Mouse (Mus musculus): ENCODE data around the gene Nab2.

The Nab2 gene

DNA sequence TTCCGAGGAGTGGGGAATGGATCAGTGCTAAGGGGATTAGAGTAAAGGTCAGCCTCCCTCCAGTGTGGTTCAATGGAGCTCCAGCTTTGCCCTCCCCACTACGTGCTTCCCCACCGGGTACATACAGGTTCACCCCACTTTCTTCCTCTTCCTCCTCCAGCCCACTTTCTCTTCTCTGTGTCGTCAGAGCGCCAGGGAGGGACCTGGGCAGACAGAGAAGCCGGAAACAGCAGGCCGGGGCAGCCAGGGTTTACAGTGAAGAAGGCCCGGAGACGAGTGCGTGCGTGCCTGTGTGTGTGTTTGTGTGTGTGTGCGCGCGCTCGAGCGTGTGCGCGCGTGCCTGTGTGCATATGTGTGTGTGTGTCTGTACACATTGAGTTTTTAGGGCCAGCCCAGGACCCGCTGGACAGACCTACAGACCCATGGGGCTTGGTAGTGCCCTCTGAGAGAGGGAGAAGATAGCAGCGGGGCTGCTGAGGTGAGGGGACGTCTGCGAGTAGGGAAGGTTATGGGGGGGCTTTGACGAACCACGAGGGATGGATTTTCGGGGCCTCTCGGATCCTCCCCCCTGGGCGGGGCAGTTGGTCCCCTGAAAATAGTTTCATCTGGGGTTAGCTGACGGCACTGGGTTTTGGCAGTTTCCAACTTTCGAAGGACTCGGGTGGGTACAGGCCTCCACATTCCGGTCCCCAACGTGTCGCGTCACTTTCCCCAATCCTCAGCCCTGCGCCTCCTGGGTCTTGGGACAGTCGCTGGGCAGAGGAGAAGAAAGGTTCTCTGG lies 25.4 kb downstream of the Nab2 start, which contains the start of gene Stat6:
Gene Stat6 (plus strand): TSS at position 215 of the 781 bp plus-strand sequence.
- DNase-seq, result peak; percentile 77 to 87

DNA sequence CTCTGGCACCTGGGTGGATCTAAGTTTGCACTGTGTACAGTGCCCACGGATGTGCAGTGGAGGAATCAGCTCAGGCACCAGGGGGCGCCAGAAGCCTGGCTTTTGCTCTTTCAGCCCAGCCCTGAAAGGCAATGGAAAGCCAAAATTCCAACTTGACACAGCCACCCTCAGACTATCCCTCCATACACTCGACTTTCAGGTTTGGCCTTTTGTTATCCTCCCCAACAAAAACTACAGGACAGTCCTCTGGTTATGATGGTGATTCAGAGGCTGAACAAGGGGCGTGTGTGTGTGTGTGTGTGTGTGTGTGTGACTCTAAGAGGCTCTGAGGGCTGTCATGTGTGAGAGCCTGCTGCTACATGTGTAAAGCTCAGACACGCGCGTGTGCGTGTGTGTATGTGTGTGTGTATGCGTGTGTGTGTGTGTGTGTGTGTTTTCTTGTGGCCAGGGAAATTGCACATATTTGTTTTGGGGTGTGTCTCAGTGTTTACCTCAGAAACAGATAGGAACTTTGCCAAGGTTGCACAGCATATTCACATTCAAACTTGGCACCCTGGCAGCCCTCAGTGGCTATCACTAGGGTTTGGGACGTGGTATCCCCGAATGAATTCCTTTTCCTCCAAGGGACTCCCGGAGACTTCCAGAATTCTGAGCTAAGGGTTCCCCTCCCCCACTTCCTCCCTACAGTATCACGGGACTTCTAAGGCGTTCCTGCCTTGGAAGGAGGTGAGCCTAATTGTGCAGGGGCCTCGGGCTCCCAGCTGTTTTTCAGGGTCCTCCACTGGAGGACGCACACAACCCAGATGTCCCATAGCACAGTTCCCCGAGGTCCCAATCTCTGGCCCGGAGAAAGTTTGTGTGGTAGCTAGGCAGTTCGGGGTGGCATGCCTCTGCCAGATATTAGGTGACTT lies 26.3 kb downstream of the Nab2 start:
- DNase-seq, result peak; percentile 97 to 98

DNA sequence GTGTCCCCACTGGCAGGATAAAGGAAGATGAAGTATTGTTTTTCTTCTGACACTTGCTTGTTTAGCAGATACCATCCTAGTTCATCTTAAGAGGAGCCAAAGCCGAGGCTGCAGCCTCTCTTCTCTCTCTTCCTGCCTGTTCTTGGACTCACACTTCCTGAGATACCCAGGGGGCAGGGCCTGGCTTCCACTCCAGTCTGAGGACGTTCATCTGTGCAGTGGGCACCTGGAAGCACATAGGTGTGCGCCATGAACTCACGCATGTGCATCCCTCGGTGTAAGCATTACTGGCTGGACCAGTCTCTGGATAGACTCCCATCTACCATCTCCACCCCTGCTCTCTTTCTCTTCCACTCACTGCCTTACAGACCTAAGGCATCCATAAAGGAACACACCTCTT lies 27.9 kb downstream of the Nab2 start:
- DNase-seq, result no peak

DNA sequence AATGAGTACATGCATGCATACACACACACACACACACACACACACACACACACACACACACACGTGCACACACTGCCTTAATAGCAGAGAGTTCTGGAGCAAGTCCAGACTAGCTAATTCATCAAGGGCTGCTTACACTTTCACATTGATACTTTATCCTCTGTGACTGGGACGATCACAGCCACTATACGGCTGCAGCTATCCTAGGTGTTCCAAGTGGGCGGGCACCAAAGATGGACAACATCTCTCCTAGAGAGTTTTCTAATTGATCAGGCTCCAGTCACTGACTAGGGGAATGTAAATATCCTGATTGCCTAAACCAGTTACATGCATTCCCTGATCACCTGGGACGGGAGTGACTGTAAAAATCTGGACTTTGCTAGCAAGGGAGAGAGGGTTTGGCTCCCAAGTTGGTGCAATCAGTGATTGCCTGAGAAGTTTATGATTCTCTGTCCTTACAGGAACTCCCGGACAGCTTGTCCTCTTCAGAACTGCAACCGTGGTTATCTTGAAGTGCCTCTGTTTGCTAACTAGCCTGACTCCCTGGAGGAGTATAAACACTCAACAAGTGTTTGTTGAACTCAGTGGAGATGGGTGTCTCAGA lies 35.6 kb downstream of the Nab2 start:
- no peak for DNase-seq

DNA sequence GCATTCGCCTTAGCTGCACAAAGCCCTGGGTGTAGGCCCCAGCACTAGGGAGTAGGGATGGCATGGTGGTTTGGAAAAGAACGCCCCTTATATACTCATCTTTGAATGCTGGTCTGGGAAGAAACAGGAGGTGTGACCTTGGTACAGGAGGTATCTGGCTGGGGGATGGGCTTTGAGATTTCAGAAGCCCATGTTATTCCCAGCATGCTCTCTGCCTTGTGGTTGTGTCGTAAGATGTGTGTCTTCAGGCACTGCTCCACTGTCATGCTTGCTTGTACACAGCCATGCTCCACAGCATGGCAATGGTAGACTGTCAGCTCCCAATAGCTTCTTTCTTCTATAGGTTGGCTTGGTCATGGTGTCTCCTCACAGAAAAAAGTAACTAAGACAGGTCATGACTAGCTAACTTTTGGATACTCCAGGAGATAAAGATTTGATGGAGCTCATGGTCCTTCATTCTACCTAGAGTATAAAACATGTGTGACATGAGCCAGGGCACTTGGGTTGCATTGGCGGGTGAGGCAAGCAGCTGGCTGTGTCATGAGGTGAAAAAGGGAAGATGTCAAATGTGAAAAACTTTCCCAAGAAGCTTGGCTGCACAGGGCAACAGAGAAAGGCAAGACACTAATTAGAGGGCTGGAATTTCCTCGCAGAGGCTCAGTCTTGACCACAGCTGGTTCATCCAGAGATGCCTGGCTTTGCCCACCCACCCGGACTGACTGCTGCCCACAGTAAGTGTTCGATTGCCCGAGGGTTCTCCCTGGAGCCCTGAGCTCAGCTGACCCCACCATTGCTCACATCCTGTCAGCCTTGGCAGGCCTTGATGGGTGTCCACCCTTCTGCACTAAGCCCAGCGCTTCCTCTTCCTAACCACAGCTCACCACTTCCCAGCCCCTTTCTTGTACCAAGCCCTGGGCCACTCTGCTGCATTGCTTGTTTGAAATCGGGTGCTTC lies 36.8 kb downstream of the Nab2 start:
- no peak for DNase-seq

DNA sequence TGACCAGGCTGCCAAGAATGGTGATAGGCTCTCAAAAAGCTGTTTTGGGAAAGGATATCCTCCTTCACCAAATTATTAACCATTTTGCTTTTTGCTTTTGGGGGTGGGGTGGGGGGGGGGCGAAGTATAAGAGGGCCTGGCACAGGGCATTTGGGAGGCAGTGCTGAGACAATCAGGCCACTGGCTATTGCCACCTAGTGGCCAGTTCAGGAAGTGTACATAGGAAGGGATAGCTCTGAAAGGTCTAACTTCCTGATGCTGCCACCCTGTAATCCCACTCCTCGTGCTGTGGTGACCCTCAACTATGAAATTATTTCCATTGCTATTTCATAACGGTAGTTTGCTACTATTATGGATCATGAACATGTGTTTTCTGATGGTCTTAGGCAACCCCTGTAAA lies 41.9 kb downstream of the Nab2 start:
- peak in 1 of 2 experiments; percentile 30 for DNase-seq

DNA sequence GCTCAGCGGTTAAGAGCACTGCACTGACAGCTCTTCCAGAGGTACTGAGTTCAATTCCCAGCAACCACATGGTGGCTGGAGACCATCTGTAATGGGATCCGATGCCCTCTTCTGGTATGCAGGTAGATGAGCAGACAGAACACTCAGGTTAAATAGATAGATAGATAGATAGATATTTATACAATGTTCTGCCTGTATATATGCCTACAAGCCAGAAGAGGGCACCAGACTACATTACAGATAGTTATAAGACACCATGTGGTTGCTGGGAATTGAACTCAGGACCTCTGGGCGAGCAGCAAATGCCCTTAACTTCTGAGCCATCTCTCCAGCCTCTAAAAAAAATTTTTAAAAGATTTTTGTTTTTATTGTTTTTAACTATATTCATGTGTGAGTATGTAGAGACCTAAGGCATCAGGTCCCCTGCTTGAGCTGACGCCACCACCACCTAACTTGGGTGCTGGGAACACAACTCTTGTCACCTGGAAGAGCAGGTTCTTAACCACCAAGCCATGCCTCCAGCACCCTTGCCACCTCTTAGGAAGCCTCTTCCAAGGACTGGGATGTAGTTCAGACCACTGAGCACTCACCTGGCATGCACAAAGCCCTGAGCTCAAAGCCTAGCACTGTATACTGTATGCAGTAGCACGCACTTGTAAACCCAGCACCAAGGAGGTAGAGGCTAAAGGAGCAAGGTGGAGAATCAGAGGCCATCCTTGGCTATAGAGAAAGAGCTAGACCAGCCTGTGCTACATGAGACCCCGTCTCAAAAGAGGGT lies 44.7 kb downstream of the Nab2 start:
- no peak for DNase-seq

DNA sequence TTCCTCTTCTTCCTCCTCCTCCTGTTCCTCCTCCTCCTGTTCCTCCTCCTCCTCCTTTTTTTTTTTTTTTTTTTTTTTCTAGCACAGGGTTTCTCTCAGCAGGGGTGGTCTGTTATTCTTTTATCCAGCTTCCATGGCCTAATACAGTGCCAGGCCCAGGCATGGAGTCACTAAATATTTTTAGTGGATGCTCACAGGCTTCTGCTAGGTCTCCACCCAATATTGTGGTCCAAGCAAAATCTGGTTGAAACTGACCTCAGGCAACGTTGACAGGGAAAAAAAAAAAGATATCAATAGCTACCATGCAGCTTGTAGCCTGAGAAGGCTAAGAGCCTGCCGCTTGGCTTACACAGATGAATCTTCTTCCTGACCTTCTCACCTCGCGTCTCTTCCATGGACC lies 45.7 kb downstream of the Nab2 start:
- DNase-seq, result no peak

DNA sequence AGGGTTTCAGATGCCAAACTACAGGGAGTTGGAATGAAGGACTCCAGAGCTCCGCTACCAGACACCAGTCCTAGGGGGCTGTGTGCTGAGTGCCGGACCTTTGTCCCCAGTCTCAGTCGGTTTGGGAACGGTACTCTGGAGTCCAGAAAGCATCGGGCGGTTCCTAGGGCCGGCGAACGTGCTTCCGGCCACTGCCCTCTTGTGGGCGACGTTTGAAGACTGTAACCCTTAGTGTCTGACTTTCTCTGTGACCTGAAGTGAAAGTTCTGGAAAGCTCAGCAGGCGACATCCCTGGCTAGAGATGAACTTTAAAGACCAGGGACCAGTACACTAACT lies 46.3 kb downstream of the Nab2 start:
- peak; percentile 82 to 90 for DNase-seq

DNA sequence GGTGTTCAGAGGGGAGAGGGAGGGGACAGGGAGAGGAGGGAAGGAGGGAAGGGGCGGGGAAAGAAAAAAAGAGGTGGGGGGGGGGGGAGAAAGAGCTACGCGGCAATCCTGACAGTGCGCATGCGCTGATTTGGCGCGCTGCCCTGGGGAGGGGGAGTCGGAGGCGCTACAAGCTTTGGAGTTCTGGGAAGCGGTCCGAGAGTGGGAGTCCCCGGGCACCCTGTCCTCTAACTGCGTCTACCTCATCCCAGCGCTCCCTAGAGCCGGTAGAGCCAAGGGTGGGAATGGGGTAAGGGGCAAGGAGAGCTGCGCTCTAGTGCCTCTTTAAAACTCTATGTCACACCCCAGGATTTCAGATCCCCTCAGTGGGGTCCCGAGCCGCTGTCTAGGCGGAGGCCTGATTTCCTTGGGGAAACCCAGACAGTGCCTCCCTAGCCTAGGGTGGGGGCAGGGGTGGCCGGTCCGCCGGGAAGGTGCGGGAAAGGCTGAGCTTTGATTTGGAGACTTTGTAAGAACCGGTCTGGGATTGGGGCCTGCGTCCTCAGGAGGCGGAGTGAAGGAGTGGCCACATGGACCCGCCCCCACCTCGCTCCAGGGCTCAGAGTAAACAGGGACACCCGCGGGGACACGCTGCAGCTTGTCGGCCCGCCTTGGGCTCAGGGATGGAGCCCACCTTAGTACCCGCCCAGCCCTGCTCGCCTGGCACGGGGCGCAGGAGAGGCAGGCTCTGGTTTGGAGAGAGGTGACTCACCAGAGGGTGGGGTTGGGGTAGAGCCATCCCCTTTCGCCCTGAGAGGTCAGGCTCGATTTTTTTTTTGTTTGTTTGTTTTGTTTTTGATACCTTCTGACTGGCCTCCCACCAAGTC lies 46.9 kb downstream of the Nab2 start:
- DNase-seq, result peak; percentile 91 to 95

DNA sequence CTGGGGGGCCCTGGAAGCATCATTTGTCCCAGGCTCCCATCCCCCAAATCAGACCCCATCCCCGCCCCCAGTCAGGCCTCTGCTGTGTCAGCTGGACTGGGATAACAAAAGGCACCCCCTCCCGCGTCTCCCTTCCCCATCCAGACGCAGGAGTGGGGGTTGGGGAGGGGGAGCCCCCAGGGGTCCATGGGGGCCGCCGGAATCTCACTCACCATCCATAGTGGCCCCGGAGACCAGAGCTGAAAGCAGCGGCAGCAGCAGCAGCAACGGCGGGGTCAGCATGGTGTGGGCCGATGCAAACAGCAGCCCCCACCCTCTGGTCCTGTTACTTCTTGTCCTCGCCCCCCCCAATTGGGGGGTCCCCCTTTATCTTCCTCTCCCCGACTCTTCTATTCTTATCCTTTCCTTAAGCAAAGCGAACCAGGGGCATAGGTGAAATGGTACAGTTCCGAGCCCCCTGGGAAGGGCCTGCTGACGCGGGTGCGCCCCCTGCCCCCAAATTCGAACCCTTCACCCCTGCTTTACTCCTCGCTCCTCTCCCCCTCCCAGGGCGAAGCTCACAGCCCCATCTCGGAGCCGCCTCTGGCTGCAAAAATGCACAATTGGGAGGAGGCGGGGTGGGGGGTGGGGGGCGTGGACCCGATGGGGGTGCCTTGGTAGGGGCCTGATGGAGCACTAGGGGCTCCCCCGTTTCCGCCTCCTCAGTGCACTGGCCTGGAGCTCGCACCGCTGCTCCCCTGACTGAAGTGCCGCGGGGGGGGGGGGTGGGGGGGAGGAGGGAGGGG lies 47.8 kb downstream of the Nab2 start, which contains the start of gene Lrp1:
Gene Lrp1 (minus strand): TSS at position 743 of the 785 bp plus-strand sequence.
- DNase-seq, result peak; percentile 61 to 75

DNA sequence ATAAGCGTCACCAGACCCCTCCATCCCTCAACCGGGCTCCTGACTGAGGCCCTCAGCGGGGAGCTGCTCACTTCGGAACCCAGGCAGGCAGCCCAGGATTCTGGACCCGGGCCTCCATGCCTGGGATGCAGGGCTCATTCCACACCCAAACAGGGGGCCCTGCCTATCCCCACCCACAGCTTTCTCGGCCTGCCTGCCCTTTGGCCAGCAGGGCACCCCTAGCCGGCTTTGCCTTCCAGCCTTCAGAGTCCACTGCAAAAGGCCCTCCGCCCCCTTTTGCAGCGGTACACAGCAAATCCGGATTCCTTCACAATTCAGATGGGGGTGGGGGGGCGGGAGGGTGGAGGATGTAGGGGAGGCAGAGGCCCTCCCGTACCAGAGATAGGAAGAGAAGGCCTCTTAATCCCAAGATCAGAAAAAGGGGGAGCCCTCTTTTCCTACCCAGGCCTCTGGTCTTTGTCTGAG lies 48.4 kb downstream of the Nab2 start:
- peak; percentile 60 to 72 for DNase-seq

DNA sequence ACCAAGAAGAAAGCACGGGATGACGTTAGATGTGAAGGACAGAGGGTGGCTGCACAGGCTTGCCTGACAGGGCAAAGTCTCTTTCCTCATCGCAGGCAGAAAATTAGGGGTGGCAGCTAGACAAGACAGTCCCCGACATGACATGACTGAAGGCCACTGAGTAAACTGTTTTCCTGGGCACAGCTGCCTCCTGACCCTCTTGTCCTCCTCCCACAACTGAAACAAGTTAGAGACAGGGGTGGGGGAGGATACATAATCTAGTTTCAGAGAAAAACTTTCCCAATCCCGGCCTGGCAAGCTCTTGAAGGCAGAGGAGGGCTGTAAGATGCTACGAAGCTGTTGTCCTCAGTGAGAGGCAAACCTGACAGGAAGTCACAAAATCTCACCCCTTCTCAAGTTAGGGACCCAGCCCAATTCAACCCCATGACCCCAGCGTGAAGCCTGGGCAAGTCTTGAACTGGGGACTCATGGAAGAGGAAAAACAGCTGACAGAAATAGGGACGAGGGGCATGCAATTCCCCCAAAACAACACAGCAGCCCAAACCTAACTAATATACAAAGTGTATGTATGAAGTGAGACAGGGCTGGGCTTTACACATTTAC lies 49.1 kb downstream of the Nab2 start:
- DNase-seq, result no peak

DNA sequence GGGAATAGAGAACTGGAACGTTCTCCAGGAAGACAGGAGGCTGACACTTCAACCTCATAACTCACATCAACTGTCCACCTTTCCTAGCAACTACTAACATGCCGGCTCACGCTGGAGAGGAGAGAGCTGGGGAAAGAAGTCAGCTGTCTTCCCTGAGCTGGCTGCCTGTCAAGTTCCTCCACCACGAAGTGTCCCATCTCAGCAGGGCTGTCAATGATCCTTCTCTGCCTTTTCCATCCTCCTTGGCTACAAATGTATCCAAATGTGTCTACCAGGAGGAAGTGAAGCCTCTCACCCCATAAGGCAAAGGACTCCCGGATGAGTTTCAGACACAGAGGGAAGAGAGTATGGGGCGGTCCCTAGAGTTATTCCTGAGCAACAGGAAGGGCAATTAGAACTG lies 50.2 kb downstream of the Nab2 start:
- DNase-seq, result peak; percentile 33 to 53

DNA sequence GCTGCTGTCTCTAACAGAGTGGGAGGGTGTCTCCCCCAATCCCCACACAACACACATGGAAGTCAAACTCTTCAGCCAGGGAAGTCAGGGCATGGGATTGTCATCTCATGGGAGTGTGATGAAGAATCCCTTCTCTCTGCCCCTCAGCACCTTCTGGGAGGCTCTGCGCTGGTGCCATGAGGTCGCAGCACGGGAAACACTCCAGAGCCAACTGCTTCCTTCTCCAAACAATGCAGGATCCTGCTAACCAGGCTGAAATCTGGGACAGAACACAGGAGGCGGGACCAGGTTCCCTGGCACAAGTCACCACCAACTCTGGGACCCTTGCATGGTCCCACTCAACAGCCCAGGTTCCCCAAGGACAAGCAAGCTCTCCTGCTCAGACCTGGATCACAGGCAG lies 51.1 kb downstream of the Nab2 start:
- peak in 1 of 2 experiments; percentile 34 for DNase-seq

DNA sequence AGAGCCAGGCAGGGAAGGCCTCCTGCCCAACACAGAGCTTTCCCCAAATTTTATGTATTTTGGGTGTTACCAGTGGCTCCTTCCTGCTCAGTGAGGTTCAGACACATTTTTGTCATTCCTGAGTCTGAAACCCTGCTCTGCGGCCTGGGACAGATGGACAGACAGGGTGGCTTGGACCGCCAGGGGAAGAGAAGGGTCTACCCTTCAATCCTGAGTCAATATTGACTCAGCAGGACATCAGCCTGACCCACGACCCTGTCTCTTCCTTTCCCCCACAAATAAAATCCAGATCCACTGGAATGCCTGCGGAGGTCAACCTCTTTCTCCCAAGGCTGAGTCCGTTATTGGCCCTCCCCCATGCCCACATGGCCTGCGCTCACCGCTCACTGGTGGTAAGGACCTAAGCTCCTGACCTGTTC lies 52.1 kb downstream of the Nab2 start:
- DNase-seq, result peak in 1 of 2 experiments; percentile 36

DNA sequence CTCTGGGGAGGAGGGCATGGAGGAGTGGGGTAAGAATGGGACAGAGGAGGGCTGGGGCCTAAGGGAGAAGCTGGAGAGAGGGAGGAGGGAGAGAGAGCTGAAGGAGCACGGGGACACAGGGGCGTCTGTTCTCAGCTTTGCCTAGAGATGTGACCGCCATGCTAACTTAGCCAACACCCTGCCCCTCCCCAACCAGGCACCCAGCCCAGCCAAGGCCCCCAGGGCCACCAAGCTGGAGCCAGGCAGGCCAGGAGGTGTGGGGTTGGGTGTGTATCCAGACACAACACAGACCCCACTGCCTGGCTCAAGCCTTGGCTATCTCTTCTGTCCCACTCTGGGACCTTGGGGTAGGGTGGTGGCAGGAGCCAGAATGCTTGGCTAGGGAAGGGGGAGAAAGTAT lies 52.8 kb downstream of the Nab2 start:
- DNase-seq, result peak in 1 of 2 experiments; percentile 39

DNA sequence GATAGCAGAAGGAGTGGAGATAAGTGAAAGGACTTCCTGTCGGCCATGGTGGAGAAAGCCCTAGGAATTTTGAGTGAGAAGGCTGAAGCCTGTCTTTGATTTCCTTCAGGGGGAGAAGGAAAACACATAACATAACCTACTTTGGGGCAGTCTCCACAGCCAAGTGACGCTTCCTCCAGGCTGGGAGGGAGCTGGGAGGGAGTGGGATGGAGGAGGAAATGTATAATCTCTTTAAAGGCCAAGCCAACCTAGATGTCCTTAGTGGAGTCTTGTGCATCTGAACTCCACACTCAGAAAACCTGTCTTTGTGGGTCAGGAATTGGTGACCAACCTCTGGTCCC lies 53.4 kb downstream of the Nab2 start:
- peak in 1 of 2 experiments; percentile 40 for DNase-seq
